Mouse (Mus musculus) cortical plate, adult 2 months (tissue): ENCODE measurements at regions not wholly inside any gene's neighbourhood (a gene's known extent, or its start where the extent isn't known, plus 50 kb on each side); places are given as distances from the start of the nearest gene placed in this dataset.
A peak's percentile ranks its signal among the peaks of the same experiment; 100 is the strongest.

Experiments
- H3K27ac ChIP-seq: fragments of 200-500 bp; 2 replicates; pipeline ENCODE4 v1.5.1; 2012; ENCODE audit warnings: low read length, control low read depth, inconsistent platforms; ENCODE audit not compliant: insufficient read depth
- H3K4me1 ChIP-seq: fragments of 200-500 bp; 2 replicates; pipeline ENCODE4 v1.6.1; 2011; ENCODE audit warnings: low read length; ENCODE audit not compliant: control insufficient read depth, insufficient read depth
- H3K4me3 ChIP-seq: fragments of 200-500 bp; 2 replicates; pipeline ENCODE4 v1.5.1; 2011; ENCODE audit warnings: mild to moderate bottlenecking, low read length, control low read depth; ENCODE audit not compliant: insufficient read depth
- CTCF ChIP-seq: fragments of 200-500 bp; IDR thresholded peaks from 2 replicates; pipeline ENCODE4 v1.5.1; 2011; ENCODE audit warnings: mild to moderate bottlenecking, control low read depth, low read length; ENCODE audit not compliant: insufficient read depth; ENCODE audit errors: extremely low read depth
- POLR2A ChIP-seq: fragments of 200-500 bp; IDR thresholded peaks from 2 replicates; pipeline ENCODE4 v1.6.1; 2011; ENCODE audit warnings: mild to moderate bottlenecking, low read length, control low read depth; ENCODE audit not compliant: insufficient read depth; ENCODE audit errors: extremely low read depth

DNA sequence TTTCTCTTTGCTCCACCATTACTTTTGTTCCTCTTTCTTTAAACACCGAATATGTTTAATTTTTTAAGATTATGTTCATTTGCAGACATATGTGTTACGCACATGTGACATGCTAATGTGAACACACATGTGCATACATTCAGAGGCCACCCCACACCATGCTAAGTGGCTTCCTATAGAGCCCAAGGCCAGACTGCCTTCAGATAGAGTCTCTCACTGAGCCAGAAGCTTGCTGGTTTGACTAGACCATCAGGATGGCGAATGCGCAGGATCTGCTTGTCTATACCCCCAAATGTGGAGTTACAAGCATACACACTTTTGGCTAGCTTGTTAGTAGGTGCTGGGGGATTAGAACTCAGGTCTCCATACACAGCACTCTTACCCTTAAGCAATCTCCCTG lies 121.3 kb upstream of the Cxxc4 start:
- no peaks in the 10 kb centered on the region for H3K4me1 ChIP-seq
- TF ChIP-seq POLR2A, result no peak
- no peak for TF ChIP-seq CTCF
- H3K27ac ChIP-seq, result no peak overlapping the region
- no peak overlapping the region for H3K4me3 ChIP-seq

DNA sequence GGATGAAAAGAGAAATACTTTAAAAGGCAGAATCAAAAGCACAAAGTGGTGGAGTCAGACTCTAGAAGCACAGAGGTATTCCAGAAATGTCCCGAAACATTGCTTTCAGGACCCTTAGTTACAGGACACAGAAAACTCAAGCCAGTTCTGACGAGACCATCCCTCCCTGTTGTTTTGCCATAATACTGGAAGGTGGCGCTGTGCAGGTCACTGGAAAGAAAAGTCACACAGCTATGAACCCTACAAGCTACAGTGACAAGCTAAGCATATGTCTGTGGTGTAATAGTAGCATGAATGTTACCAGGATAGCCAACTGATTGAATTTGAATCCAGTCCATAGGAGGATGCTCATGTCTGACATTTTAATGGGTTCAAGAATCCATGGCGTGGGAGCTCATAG lies 117.4 kb upstream of the Cxxc4 start:
- H3K4me1 ChIP-seq, result no peaks in the 10 kb centered on the region
- no peak for TF ChIP-seq POLR2A
- no peak for TF ChIP-seq CTCF
- no peak overlapping the region for H3K4me3 ChIP-seq
- H3K27ac ChIP-seq, result no peak overlapping the region

DNA sequence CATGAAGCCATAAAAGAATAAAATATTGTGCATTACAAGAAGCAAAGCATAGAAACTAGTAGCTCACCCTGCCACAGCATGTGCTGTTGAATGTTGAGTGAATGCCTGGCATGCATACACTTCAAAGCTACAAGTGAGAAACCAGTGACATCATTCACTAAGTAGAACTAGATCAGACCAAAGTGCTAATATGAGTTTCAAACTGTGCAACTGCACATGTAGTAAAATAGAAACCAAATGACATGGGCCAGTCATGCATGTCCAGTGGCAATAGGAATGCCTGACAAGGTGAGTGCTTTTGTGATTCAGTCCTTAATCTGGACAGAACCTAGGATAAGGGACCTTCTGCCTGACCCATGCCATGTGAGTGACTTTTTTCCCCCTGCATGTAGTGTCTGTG lies 111.3 kb upstream of the Cxxc4 start:
- no peak for TF ChIP-seq CTCF
- TF ChIP-seq POLR2A, result no peak
- no peak overlapping the region for H3K4me3 ChIP-seq
- H3K4me1 ChIP-seq, result no peaks in the 10 kb centered on the region
- H3K27ac ChIP-seq, result no peak overlapping the region

DNA sequence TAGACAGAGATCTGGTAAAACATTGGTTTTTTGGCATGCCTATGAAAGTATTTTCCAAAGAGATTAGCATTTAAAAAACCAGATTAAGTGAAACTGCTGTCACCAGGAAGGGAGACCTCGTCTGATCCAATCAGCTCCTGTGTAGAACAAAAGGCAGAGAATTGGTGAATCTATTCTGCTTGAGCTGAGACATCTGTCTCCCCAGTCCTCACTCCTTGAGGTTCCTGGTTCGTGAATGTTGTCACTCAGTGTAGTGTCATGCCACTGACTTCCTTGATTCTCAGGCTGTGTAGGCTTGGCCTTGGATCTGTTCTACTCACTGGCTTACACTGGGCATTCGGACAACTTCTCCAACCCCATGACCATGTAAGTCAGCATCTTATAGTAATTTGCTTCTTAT lies 105.9 kb upstream of the Cxxc4 start:
- no peak overlapping the region for H3K4me3 ChIP-seq
- no peaks in the 10 kb centered on the region for H3K4me1 ChIP-seq
- TF ChIP-seq POLR2A, result no peak
- no peak for TF ChIP-seq CTCF
- no peak overlapping the region for H3K27ac ChIP-seq

DNA sequence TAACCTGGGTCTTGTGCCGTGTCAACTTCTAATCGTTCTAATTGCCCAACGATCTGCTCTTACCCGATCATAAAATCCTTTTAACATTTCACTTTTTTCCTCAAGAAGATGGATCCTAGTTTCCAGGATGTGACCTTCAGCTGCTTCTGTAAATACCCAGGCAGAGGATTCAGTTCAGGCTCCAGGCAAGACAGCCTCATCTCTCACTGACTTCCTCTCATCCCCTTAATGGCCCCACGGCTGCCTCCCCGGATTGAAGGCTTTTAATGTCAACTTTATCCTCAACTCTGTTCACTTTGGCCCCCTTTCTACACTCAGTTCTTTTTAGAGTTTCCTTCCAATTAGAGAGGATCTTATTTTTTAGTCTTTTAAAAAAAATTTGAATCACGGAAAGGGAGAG lies 91.0 kb upstream of the Cxxc4 start:
- no peak overlapping the region for H3K4me3 ChIP-seq
- TF ChIP-seq POLR2A (no peak), CTCF (no peak)
- peaks cover 2% of the 10 kb centered on the region; the same call in 1 of the 2 replicates for H3K4me1 ChIP-seq
- H3K27ac ChIP-seq, result no peak overlapping the region

DNA sequence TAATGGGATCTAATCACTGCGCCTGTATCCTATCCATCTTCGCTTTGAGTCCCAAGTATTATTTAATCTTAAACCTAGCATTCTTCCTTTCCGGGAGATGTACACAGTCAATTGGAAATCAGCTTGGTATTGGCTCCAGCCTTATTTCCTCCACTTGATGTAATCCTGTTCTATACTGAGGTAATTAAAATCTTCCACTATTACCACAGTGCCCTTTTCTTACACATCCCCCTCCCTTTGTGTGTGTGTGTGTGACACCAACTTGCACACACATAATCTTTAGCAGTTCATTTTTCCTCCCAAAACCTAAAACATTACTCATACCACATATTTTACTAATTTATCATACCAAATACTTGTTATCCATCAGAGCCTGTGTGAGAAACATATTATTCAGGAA lies 90.3 kb upstream of the Cxxc4 start:
- TF ChIP-seq POLR2A (no peak), CTCF (no peak)
- Histone ChIP-seq H3K4me1 (peaks cover 2% of the 10 kb centered on the region; the same call in 1 of the 2 replicates), H3K27ac (no peak overlapping the region)

DNA sequence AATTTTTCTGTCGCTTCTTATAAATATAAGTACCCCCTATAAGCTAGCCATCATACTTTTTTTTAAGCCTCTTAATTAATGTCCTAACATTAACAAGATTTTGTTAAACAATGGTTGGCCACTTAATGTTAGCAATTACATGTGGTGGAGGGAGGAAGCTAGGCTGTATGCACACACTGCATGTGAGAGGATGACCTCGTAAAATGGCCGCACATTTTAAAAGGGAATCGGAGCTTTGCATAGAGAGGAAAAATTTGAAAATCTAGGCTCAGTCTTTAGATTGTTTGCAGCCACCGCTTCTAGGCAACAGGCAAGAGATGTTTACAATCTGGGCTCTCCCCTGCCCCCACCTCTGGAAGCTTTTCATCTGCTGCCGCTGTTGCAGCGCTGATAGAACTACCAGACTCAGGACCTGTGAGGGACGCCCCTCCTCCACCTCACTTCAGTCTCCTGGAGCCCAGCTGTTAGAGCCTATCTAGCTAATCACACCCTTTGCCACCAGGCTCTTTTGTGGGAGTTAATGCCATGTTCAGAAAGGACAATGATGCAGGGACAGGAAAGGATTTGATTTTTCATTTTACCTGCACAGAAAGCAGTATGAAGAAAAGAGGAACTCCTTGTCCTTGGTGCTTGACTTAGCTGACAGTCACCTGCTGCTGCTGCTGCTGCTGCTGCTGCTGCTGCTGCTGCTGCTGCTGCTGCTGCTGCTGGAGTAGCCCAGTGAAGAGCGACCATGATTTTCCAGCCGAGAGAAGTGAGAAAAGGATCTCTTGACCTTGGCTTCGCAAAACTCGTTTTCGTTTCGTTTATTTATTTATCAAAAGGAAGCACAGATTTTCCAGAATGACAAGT lies 89.7 kb upstream of the Cxxc4 start:
- H3K4me3 ChIP-seq, result peak overlapping the region; percentile 17; the same call in 1 of the 2 replicates
- TF ChIP-seq POLR2A (no peak), CTCF (no peak)

More for the DNA sequence above, 90.3 kb upstream of the Cxxc4 start:
- no peak overlapping the region for H3K4me3 ChIP-seq

DNA sequence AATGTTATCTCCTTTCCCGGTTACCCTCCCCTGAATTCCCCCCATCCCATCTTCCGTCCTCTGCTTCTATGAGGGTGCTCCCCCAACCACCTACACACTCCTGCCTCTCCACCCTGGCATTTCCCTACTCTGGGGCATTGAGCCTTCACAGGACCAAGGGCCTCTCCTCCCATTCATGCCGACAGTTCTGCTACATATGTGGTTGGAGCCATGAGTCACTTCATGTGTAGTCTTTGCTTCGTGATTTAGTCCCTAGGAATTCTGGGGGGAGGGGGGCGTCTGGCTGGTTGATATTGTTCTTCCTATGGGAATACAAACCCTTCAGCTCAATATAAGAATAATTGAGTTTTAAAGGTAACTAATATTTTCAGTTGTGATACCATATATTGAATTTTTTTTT lies 74.0 kb upstream of the Cxxc4 start:
- no peak overlapping the region for H3K4me3 ChIP-seq
- TF ChIP-seq POLR2A, result no peak
- no peak for TF ChIP-seq CTCF
- H3K4me1 ChIP-seq, result no peaks in the 10 kb centered on the region
- H3K27ac ChIP-seq, result no peak overlapping the region

More for the DNA sequence above, 89.7 kb upstream of the Cxxc4 start:
- Histone ChIP-seq H3K4me1 (peaks cover 2% of the 10 kb centered on the region; the same call in 1 of the 2 replicates), H3K27ac (peak overlapping the region; percentile 62; the same call in 1 of the 2 replicates)

DNA sequence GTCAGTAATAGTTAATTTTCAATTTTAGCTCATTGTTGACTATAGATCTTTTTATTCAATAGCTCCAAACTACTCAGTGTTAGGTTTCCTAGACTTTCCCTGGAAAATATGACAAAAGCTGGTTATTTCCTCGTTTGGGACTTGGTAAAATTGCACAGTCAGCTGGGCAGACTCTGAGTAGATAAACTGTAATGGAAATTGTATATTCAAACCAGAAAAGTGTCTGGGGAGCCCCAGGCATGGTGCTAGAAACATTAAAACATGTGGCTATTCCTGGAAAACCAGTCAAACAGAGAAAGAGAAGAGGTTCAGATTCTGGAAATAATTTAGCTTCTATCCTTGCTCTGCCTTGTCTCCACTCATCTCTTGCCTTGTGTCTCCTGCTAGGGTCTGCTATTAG lies 66.4 kb upstream of the Cxxc4 start:
- H3K27ac ChIP-seq, result no peak overlapping the region
- H3K4me1 ChIP-seq, result no peaks in the 10 kb centered on the region
- H3K4me3 ChIP-seq, result no peak overlapping the region
- TF ChIP-seq POLR2A (no peak), CTCF (no peak)

DNA sequence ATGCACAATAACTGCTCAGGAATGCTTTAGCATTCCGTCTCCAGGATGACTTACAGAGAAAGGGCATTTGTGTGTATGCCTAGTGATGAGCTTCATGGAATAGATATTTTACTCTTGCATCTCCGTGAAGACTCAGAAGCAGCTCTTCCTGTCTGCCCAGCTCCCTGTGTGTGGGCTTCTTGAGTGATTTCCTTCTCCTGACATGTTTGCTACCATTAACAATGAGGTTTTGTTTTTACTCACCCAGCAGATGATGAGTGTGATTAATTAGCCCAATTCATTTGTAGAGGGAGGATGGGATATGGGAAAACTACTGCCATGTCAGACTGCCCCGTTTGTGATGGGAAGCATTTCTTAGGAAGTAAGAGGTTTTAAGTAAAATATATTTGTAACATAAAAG lies 63.9 kb upstream of the Cxxc4 start:
- TF ChIP-seq POLR2A (no peak), CTCF (no peak)
- H3K4me3 ChIP-seq, result no peak overlapping the region
- no peak overlapping the region for H3K27ac ChIP-seq
- H3K4me1 ChIP-seq, result no peaks in the 10 kb centered on the region
